ENCODE assay signal across 36 mouse cellular contexts in genomic region chr5:65438041-65438440, GRCm38 (mm10). TPM values are rescaled to one million over a fixed set of nuclear protein-coding genes. Genes with fewer than 3 reads are reported as not detected.
"Had no signal": no experiment of that assay in that cellular context is flagged by ENCODE, and none has a peak within 500 bp of the region (broad histone marks: within the 10 kb centered on the region; RNA-seq: fewer than 3 reads in every experiment).

No protein-coding gene starts in this region.

- ATAC-seq: hindbrain, postnatal 0 days; intestine, embryonic 16.5 days; liver, embryonic 12.5 days had no signal

- H3K9me3 ChIP-seq: heart, embryonic 13.5 days; heart, embryonic 15.5 days; hindbrain, embryonic 13.5 days; hindbrain, embryonic 15.5 days; kidney, embryonic 15.5 days; limb, embryonic 10.5 days; limb, embryonic 12.5 days; liver, embryonic 12.5 days had no signal

- DNase-seq: gastrocnemius, postnatal 14 days; gastrocnemius, postnatal 36 days; heart, adult 18-20 months; heart, postnatal 14 days; heart, postnatal 36 days; kidney, adult 11 months; kidney, adult 2 months; kidney, adult 9 months; kidney, postnatal 14 days; kidney, postnatal 36 days; layer of hippocampus, adult 9-11 months; layer of hippocampus, postnatal 36 days had no signal

- H3K4me2 ChIP-seq: heart, embryonic 11.5 days; heart, embryonic 13.5 days; heart, embryonic 15.5 days; hindbrain, embryonic 13.5 days; hindbrain, embryonic 15.5 days; kidney, embryonic 15.5 days; limb, embryonic 12.5 days; liver, embryonic 12.5 days had no signal

- H3K27me3 ChIP-seq: heart, embryonic 13.5 days; heart, embryonic 15.5 days; hindbrain, embryonic 13.5 days; hindbrain, embryonic 15.5 days; kidney, embryonic 15.5 days; limb, embryonic 12.5 days had no signal

- H3K4me3 ChIP-seq: heart, embryonic 13.5 days; heart, embryonic 15.5 days; hindbrain, embryonic 13.5 days; hindbrain, embryonic 15.5 days; kidney, embryonic 15.5 days; limb, embryonic 10.5 days; limb, embryonic 12.5 days; liver, embryonic 12.5 days had no signal

- H3K36me3 ChIP-seq: heart, embryonic 15.5 days; hindbrain, embryonic 13.5 days; hindbrain, embryonic 15.5 days; kidney, embryonic 15.5 days; limb, embryonic 12.5 days; liver, embryonic 12.5 days had no signal

- H3K27ac ChIP-seq: hindbrain, embryonic 13.5 days; hindbrain, embryonic 15.5 days; hindbrain, postnatal 0 days; kidney, embryonic 15.5 days; kidney, postnatal 0 days; limb, embryonic 10.5 days; limb, embryonic 12.5 days; liver, embryonic 12.5 days; liver, embryonic 14.5 days had no signal

- H3K9ac ChIP-seq: heart, embryonic 13.5 days; heart, embryonic 15.5 days; hindbrain, embryonic 13.5 days; hindbrain, embryonic 15.5 days; kidney, embryonic 15.5 days; limb, embryonic 12.5 days; liver, embryonic 12.5 days; liver, embryonic 14.5 days had no signal

RNA-seq across cellular contexts. Expression of gene Gm43552, which starts 54.6 kb away (rescaled TPM):
- total RNA-seq: gastrocnemius, postnatal 36 days; hematopoietic stem cell, adult 5-6 weeks; hindbrain, postnatal 0 days; layer of hippocampus, adult 18-20 months; layer of hippocampus, postnatal 14 days; left cerebral cortex, postnatal 36 days; liver, adult 2 months had no signal
- polyA plus RNA-seq: gonadal fat pad, adult 2 months; heart, embryonic 11.5 days; heart, postnatal 0 days; hindbrain, embryonic 11.5 days; hindbrain, embryonic 15.5 days; hindbrain, postnatal 0 days; intestine, embryonic 16.5 days; kidney, adult 2 months; kidney, embryonic 15.5 days; large intestine, adult 2 months; limb, embryonic 10.5 days; limb, embryonic 12.5 days; limb, embryonic 14.5 days; liver, embryonic 12.5 days; liver, embryonic 14.5 days; liver, embryonic 16.5 days had no signal
